Mouse (Mus musculus): ENCODE results near the gene Repin1.
"Not testable (repeated sequence)": the region's sequence is repeated elsewhere in the genome, so short reads cannot be mapped to it uniquely, and the experiment has no call there.

Gene Repin1

GRCm38 (mm10) chr6:48579215-48579648 lies 14.5 kb upstream of the Repin1 start:
- DNase-seq (ENCODE audit: low spot score in 2 of 2), result no peak

GRCm38 (mm10) chr6:48581257-48581656 lies 12.4 kb upstream of the Repin1 start:
- no peak for DNase-seq (ENCODE audit: low spot score in 2 of 2)

- DNase-seq (ENCODE audit: low spot score in 2 of 2), result peak in 1 of 2 experiments; percentile 60
These were observed 11.6 kb upstream of the Repin1 start for GRCm38 (mm10) chr6:48582037-48582436.

- no peak for DNase-seq (ENCODE audit: low spot score in 2 of 2)
These were observed 4.4 kb upstream of the Repin1 start, which contains the start of gene Gm45021 for GRCm38 (mm10) chr6:48589194-48589750. Gm45021 (plus strand) TSS chr6:48589610.

GRCm38 (mm10) chr6:48591221-48591845 lies 2.4 kb upstream of the Repin1 start:
- DNase-seq (ENCODE audit: low spot score in 2 of 2), result no peak

- DNase-seq (ENCODE audit: low spot score in 2 of 2), result no peak
These were observed 1.8 kb upstream of the Repin1 start for GRCm38 (mm10) chr6:48591871-48592270.

- peak in 1 of 2 experiments; percentile 67 for DNase-seq (ENCODE audit: low spot score in 2 of 2)
These were observed 508 bp downstream of the Repin1 start for GRCm38 (mm10) chr6:48594043-48594738.

- DNase-seq (ENCODE audit: low spot score in 2 of 2), result peak in 1 of 2 experiments; percentile 35
These were observed 1.6 kb downstream of the Repin1 start for GRCm38 (mm10) chr6:48595278-48595677.

- no peak for DNase-seq (ENCODE audit: low spot score in 2 of 2)
These were observed 3.0 kb downstream of the Repin1 start for GRCm38 (mm10) chr6:48596545-48597232.

- no peak for DNase-seq (ENCODE audit: low spot score in 2 of 2)
These were observed 3.5 kb downstream of the Repin1 start for GRCm38 (mm10) chr6:48597233-48597625.

- no peak for DNase-seq (ENCODE audit: low spot score in 2 of 2)
These were observed 6.9 kb downstream of the Repin1 start for GRCm38 (mm10) chr6:48600594-48600993.

- peak; percentile 94 to 95 for DNase-seq (ENCODE audit: low spot score in 2 of 2)
These were observed 7.8 kb downstream of the Repin1 start, which contains the start of gene Zfp775 for GRCm38 (mm10) chr6:48601271-48602079. Zfp775 (plus strand) TSS chr6:48602063.

- DNase-seq (ENCODE audit: low spot score in 2 of 2), result peak; percentile 51 to 56
These were observed 8.5 kb downstream of the Repin1 start for GRCm38 (mm10) chr6:48602080-48602741.

- DNase-seq (ENCODE audit: low spot score in 2 of 2), result no peak
These were observed 14.4 kb downstream of the Repin1 start for GRCm38 (mm10) chr6:48608124-48608523.

GRCm38 (mm10) chr6:48609512-48609911 lies 15.8 kb downstream of the Repin1 start:
- DNase-seq (ENCODE audit: low spot score in 2 of 2), result no peak

- no peak for DNase-seq (ENCODE audit: low spot score in 2 of 2)
These were observed 17.0 kb downstream of the Repin1 start for GRCm38 (mm10) chr6:48610657-48611056.

- DNase-seq (ENCODE audit: low spot score in 2 of 2), result no peak
These were observed 19.8 kb downstream of the Repin1 start for GRCm38 (mm10) chr6:48613464-48613863.

- no peak for DNase-seq (ENCODE audit: low spot score in 2 of 2)
These were observed 21.1 kb downstream of the Repin1 start for GRCm38 (mm10) chr6:48614756-48615155.

GRCm38 (mm10) chr6:48620031-48620430 lies 26.3 kb downstream of the Repin1 start:
- no peak for DNase-seq (ENCODE audit: low spot score in 2 of 2)

- DNase-seq (ENCODE audit: low spot score in 2 of 2), result not testable (repeated sequence)
These were observed 28.6 kb downstream of the Repin1 start for GRCm38 (mm10) chr6:48622186-48622843.
